Mouse (Mus musculus) myocyte (in vitro differentiated cells): ENCODE results near the gene Glg1. TPM values are rescaled to one million over a fixed set of nuclear protein-coding genes. Genes with fewer than 3 reads are reported as not detected.
"Not testable (repeated sequence)": the region's sequence is repeated elsewhere in the genome, so short reads cannot be mapped to it uniquely, and the experiment has no call there.

Source experiments
- H3K27me3 ChIP-seq: one replicate; pipeline ENCODE4 v1.6.1; 2011; ENCODE audit not compliant: control insufficient read depth, insufficient read depth, insufficient read length
- H3K36me3 ChIP-seq: one replicate; pipeline ENCODE4 v1.6.1; 2011; ENCODE audit not compliant: control insufficient read depth, insufficient read depth
- H3K4me2 ChIP-seq: one replicate; pipeline ENCODE4 v1.6.1; 2011; ENCODE audit warnings: low read depth, control low read depth
- H3K4me3 ChIP-seq: one replicate; pipeline ENCODE4 v1.5.1; 2011; ENCODE audit warnings: mild to moderate bottlenecking, control low read depth, moderate library complexity
- H3K79me2 ChIP-seq: one replicate; pipeline ENCODE4 v1.6.1; 2011; ENCODE audit not compliant: control insufficient read depth, insufficient read depth
- H3ac ChIP-seq: one replicate; pipeline ENCODE4 v1.6.1; 2011; ENCODE audit not compliant: control insufficient read depth, insufficient read length
- CEBPB ChIP-seq: IDR thresholded peaks from 2 replicates; pipeline ENCODE4 v1.6.1; 2011; ENCODE audit warnings: mild to moderate bottlenecking, moderate library complexity; ENCODE audit not compliant: poor library complexity, insufficient read depth, severe bottlenecking
- E2F4 ChIP-seq: IDR thresholded peaks from one replicate; pipeline ENCODE4 v1.6.1; 2011; ENCODE audit warnings: mild to moderate bottlenecking, control low read depth, moderate library complexity; ENCODE audit not compliant: insufficient read depth
- MAX ChIP-seq: IDR thresholded peaks from one replicate; pipeline ENCODE4 v1.6.1; 2011; ENCODE audit warnings: low read depth, mild to moderate bottlenecking, control low read depth
- MYOD1 ChIP-seq, 3 experiments: IDR thresholded peaks; one replicate each; pipeline ENCODE4 v1.6.1; 2011; ENCODE audit warnings: control low read depth in 2 of 3, low read depth in 2 of 3, mild to moderate bottlenecking in 2 of 3, moderate library complexity in 1 of 3; ENCODE audit not compliant: insufficient read length in 2 of 3, control insufficient read depth in 1 of 3
- MYOG ChIP-seq, 3 experiments: IDR thresholded peaks; one replicate each; pipeline ENCODE4 v1.6.1; 2011; ENCODE audit warnings: control low read depth in 2 of 3, low read depth in 2 of 3, mild to moderate bottlenecking in 2 of 3; ENCODE audit not compliant: insufficient read length in 2 of 3, control insufficient read depth in 1 of 3, insufficient read depth in 1 of 3
- POLR2A ChIP-seq: IDR thresholded peaks from one replicate; pipeline ENCODE4 v1.6.1; 2011; ENCODE audit warnings: low read depth, mild to moderate bottlenecking, control low read depth, moderate library complexity; ENCODE audit not compliant: insufficient read length
- POLR2AphosphoS2 ChIP-seq: IDR thresholded peaks from one replicate; pipeline ENCODE4 v1.6.1; 2011; ENCODE audit warnings: low read depth, control low read depth; ENCODE audit not compliant: insufficient read length
- REST ChIP-seq: IDR thresholded peaks from one replicate; pipeline ENCODE4 v1.6.1; 2011; ENCODE audit warnings: mild to moderate bottlenecking, control low read depth, moderate library complexity; ENCODE audit not compliant: insufficient read depth, insufficient read length
- SRF ChIP-seq: IDR thresholded peaks from one replicate; pipeline ENCODE4 v1.6.1; 2011; ENCODE audit warnings: low read depth; ENCODE audit not compliant: control insufficient read depth, insufficient read length
- TCF12 ChIP-seq: IDR thresholded peaks from one replicate; pipeline ENCODE4 v1.6.1; 2011; ENCODE audit warnings: mild to moderate bottlenecking, control low read depth; ENCODE audit not compliant: poor library complexity, insufficient read depth, severe bottlenecking
- TCF3 ChIP-seq: IDR thresholded peaks from one replicate; pipeline ENCODE4 v1.6.1; 2011; ENCODE audit warnings: low read depth, control low read depth; ENCODE audit not compliant: insufficient read length
- USF1 ChIP-seq: IDR thresholded peaks from one replicate; pipeline ENCODE4 v1.6.1; 2011; ENCODE audit warnings: low read depth, mild to moderate bottlenecking, control low read depth, moderate library complexity
- polyA plus RNA-seq: library from polyadenylated mRNA; unstranded; fragments of >200 nt; fragmentation: generic; extraction: Trizol; gene quantifications from one replicate; pipeline ENCODE4 v1.2.1, GENCODE M21; 2012; ENCODE audit warnings: missing spikeins

Gene Glg1
- polyA plus RNA-seq, 1 experiment: 39.1 TPM

DNA sequence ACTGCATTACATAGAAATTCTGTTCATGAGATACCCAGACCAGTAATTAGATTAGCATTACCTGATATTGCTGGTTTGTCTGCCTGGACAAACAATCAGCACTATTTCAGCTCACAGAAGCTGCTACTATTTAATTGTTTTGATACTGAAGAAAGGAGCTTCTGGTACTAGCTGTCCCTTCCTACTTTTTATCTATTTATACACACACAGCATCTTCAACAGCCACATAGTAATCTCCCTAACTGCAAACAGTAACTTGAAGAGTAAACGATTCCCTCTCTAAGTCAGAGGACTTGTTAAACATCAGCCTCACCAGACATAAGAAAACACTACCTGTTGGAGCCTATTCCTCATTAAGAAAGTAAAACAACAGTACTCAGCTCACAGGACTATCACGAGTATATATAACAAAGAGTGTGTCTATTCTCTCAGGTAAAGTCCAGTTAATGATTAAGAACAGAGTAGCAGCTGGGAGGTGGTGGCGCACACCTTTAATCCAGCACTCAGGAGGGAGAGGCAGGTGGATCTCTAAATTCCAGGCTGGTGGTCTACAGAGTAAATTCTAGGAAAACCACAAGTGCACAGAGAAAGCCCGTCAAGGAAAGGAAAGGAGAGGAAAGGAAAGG, 6.4 kb downstream of the Glg1 start:
- Histone ChIP-seq H3K4me3 (no peak overlapping the region), H3ac (no peak overlapping the region), H3K79me2 (peaks cover 97% of the 10 kb centered on the region), H3K27me3 (no peaks in the 10 kb centered on the region), H3K4me2 (no peak overlapping the region), H3K36me3 (no peaks in the 10 kb centered on the region)
- TF ChIP-seq POLR2A (no peak), MYOG (IDR thresholded peaks at IDR 0.05; ENCODE audit: control insufficient read depth in 1 of 3, insufficient read depth in 1 of 3, insufficient read length in 2 of 3, low read depth in 2 of 3) (no peak), MYOD1 (IDR thresholded peaks at IDR 0.05; ENCODE audit: control insufficient read depth in 1 of 3, insufficient read length in 2 of 3, low read depth in 2 of 3) (no peak), TCF3 (no peak), REST (no peak), SRF (no peak), USF1 (no peak), MAX (no peak), CEBPB (no peak)

DNA sequence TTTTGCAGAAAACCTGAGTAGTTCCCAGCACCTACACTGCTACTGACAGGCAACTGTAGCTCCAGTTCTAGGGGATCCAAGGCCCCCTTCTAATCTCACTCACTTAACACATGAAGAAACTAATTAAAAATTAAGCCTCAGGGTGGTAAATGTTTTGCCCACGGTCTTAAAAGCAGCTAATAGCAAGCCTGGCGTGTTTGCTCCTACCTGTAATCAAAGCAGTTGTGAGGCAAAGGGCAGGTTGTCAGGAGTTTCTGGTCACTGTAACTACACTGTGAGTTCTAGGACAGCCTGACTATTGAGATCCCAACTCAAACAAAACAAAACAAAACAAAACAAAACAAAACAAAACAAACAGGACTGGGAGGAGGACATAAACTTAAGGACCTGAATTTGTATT, 8.9 kb downstream of the Glg1 start:
- no peak overlapping the region for H3K4me3 ChIP-seq
- TF ChIP-seq SRF: no peak
- no peak for TF ChIP-seq MYOD1 (IDR thresholded peaks at IDR 0.05; ENCODE audit: control insufficient read depth in 1 of 3, insufficient read length in 2 of 3, low read depth in 2 of 3)
- no peak for TF ChIP-seq POLR2A
- TF ChIP-seq E2F4: no peak
- TF ChIP-seq TCF12: no peak
- no peak for TF ChIP-seq CEBPB
- peaks cover 94% of the 10 kb centered on the region for H3K79me2 ChIP-seq
- H3K27me3 ChIP-seq: no peaks in the 10 kb centered on the region
- no peak overlapping the region for H3ac ChIP-seq
- H3K36me3 ChIP-seq: no peaks in the 10 kb centered on the region
- H3K4me2 ChIP-seq: no peak overlapping the region

DNA sequence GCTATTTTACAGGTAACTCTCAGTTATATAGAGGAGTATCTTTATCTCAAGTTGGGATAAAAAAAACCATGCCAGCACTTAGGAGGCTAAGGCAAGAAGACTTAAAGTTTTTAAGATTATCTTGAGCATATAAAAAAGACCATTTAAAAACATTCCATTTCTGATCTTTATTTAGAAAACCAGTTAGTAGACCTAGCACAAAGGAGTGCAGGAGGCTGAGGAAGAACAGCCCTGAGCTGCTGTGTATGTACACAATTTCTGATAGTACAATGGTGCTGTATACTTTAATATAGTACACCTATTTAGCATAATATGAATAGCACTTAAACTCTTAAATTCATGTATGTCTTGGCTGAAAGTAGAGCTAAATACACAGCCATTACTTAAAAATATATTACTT, 10.9 kb downstream of the Glg1 start:
- Histone ChIP-seq H3K27me3 (no peaks in the 10 kb centered on the region), H3K79me2 (peaks cover 93% of the 10 kb centered on the region), H3K4me2 (no peak overlapping the region), H3K36me3 (no peaks in the 10 kb centered on the region), H3ac (no peak overlapping the region), H3K4me3 (no peak overlapping the region)
- no peak for TF ChIP-seq MYOG (IDR thresholded peaks at IDR 0.05; ENCODE audit: control insufficient read depth in 1 of 3, insufficient read depth in 1 of 3, insufficient read length in 2 of 3, low read depth in 2 of 3)

DNA sequence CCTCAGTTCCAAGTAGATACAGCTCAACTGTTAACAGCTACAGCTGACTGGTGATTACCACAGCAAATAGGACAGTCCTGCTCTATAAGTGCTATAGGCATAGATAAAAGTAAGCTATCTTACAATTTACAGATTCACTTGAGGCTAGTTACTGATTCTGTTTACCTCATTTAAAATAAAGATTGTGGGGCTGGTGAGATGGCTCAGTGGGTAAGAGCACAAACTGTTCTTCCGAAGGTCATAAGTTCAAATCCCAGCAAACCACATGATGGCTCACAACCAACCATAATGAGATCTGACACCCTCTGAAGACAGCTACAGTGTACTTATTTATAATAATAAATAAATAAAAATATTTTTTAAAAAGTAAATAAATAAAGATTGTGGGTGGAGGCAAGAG, 12.2 kb downstream of the Glg1 start:
- H3K27me3 ChIP-seq, H3K4me2 ChIP-seq: not testable (repeated sequence)

DNA sequence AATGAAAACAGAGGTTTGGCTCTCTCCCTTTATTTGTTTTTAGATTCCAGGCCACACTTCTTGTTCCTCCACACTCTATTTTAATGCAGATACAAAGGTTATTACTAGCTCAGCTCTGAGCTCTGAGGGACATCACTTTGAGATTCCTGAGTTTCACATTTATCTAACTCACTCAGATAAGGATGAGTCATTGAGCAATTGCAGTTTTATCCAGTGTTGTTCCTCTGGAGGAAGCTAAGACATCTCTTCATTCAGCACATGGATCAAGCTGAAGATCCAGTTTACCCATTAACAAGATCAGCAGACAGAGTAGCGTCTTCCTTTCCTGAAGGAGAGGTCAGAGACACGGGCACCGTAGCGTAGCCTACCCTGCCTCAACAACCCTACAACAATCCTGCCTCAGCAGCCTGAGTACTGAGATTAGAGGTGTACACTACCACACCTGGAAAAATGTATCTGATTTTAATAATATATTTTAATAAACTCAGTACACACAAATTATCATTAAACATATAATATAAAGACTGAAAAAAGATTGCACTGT, 12.7 kb downstream of the Glg1 start:
- H3K27me3 ChIP-seq: no peaks in the 10 kb centered on the region

More for the DNA sequence above, 12.2 kb downstream of the Glg1 start:
- H3K36me3 ChIP-seq, H3K4me3 ChIP-seq, H3ac ChIP-seq: not testable (repeated sequence)
- H3K79me2 ChIP-seq: peaks cover 91% of the 10 kb centered on the region

More for the DNA sequence above, 12.7 kb downstream of the Glg1 start:
- H3ac ChIP-seq: no peak overlapping the region
- H3K36me3 ChIP-seq: no peaks in the 10 kb centered on the region
- no peak for TF ChIP-seq TCF3
- TF ChIP-seq MYOD1 (IDR thresholded peaks at IDR 0.05; ENCODE audit: control insufficient read depth in 1 of 3, insufficient read length in 2 of 3, low read depth in 2 of 3): no peak
- no peak for TF ChIP-seq TCF12
- no peak for TF ChIP-seq POLR2AphosphoS2
- TF ChIP-seq CEBPB: no peak
- TF ChIP-seq MAX: no peak
- TF ChIP-seq E2F4: no peak
- TF ChIP-seq REST: no peak
- no peak for TF ChIP-seq USF1
- TF ChIP-seq MYOG (IDR thresholded peaks at IDR 0.05; ENCODE audit: control insufficient read depth in 1 of 3, insufficient read depth in 1 of 3, insufficient read length in 2 of 3, low read depth in 2 of 3): no peak
- TF ChIP-seq POLR2A: no peak
- H3K4me3 ChIP-seq: no peak overlapping the region
- no peak overlapping the region for H3K4me2 ChIP-seq
- peaks cover 91% of the 10 kb centered on the region for H3K79me2 ChIP-seq
